9 mouse cellular contexts compared by ENCODE assay signal in the genomic region with DNA sequence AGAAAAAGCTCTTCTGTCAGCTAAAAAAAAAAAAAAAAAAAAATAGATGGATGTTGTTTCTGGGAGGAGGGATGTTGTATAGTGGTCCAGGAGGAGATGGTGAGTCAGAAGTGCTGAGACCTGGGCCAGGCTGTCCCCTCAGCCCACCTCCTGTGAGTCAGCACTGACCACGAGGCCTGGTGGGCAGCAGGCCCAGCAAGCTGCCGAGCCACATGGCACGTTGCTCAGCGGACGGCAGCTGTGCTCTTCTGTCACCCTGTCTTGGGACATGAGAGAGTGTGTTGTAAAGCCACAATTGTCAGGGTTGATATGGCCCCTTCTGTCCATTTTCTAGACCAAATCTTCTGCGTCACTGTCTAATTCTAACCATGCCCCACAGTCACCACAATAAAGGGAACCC.
A peak's percentile ranks its signal among the peaks of the same experiment; 100 is the strongest.
DNase-seq lines count a peak whose midpoint lies in the region; ATAC-seq and TF ChIP-seq lines count a peak whose summit lies in the region.
"Had no signal": no experiment of that assay in that cellular context is flagged by ENCODE, and none has a peak within 500 bp of the region (broad histone marks: within the 10 kb centered on the region; RNA-seq: fewer than 3 reads in every experiment).

No protein-coding gene starts in this region.

- TF ChIP-seq CTCF in lung, adult 2 months (IDR thresholded peaks at IDR 0.05; ENCODE audit: insufficient read depth, low read length) = no peak
- no peak for TF ChIP-seq CTCF in liver, postnatal 0 days (IDR thresholded peaks at IDR 0.05; ENCODE audit: low read depth)

- H3K36me3 ChIP-seq in liver, postnatal 0 days (replicated peaks; ENCODE audit: insufficient read depth, low read length) = no peaks in the 10 kb centered on the region
- H3K36me3 ChIP-seq in forebrain, embryonic 13.5 days (ENCODE audit: poor library complexity, severe bottlenecking) = no peaks in the 10 kb centered on the region
- H3K36me3 ChIP-seq: forebrain, embryonic 15.5 days had no signal

- no peak for TF ChIP-seq POLR2A in lung, adult 2 months (IDR thresholded peaks at IDR 0.05; ENCODE audit: borderline replicate concordance, extremely low read depth, low read depth, low read length)

- no peaks in the 10 kb centered on the region for H3K9me3 ChIP-seq in liver, postnatal 0 days (ENCODE audit: low read length)
- H3K9me3 ChIP-seq in forebrain, embryonic 13.5 days (replicated peaks) = no peaks in the 10 kb centered on the region
- H3K9me3 ChIP-seq: forebrain, embryonic 15.5 days had no signal

- H3K4me2 ChIP-seq in liver, postnatal 0 days (ENCODE audit: low read depth, low read length) = no peak overlapping the region
- no peak overlapping the region for H3K4me2 ChIP-seq in forebrain, embryonic 13.5 days
- H3K4me2 ChIP-seq: forebrain, embryonic 15.5 days had no signal

- DNase-seq in 3T3-L1 (ENCODE audit: low read depth, low spot score) = peak; percentile 90
- DNase-seq in Muller cell, postnatal 12 days (ENCODE audit: inconsistent ontology term) = peak; percentile 90
- peak; percentile 78 for DNase-seq in gastrocnemius, postnatal 10 days
- DNase-seq in lung, adult 2 months = peak; percentile 25
- no peak for DNase-seq in liver, postnatal 0 days
- no peak for DNase-seq in layer of hippocampus, adult 9-10 months (ENCODE audit: low spot score)

- WGBS in lung, adult 2 months = 59% methylated on average over 6 of the region's 6 CpGs
- 70% methylated on average over 6 of the region's 6 CpGs for WGBS in liver, postnatal 0 days (ENCODE audit: insufficient replicate concordance)
- WGBS in forebrain, embryonic 13.5 days = 87% methylated on average over 6 of the region's 6 CpGs

- ATAC-seq in liver, postnatal 0 days = no peak
- no peak for ATAC-seq in forebrain, embryonic 13.5 days
- ATAC-seq: forebrain, embryonic 15.5 days had no signal

- H3K4me3 ChIP-seq in lung, adult 2 months (replicated peaks; ENCODE audit: extremely low read depth, low read depth, low read length) = no peak overlapping the region
- H3K4me3 ChIP-seq in liver, postnatal 0 days (ENCODE audit: low read depth, low read length) = no peak overlapping the region
- H3K4me3 ChIP-seq in forebrain, embryonic 13.5 days = no peak overlapping the region
- H3K4me3 ChIP-seq: forebrain, embryonic 15.5 days had no signal

- no peak for TF ChIP-seq EP300 in liver, postnatal 0 days (IDR thresholded peaks at IDR 0.05; ENCODE audit: low read depth)

- H3K27ac ChIP-seq in liver, postnatal 0 days (ENCODE audit: low read depth) = no peak overlapping the region
- H3K27ac ChIP-seq in forebrain, embryonic 13.5 days = no peak overlapping the region
- H3K27ac ChIP-seq: forebrain, embryonic 15.5 days; kidney, postnatal 0 days had no signal

- no peaks in the 10 kb centered on the region for H3K4me1 ChIP-seq in lung, adult 2 months (ENCODE audit: control insufficient read depth, insufficient read depth, low read length)
- no peaks in the 10 kb centered on the region for H3K4me1 ChIP-seq in liver, postnatal 0 days (ENCODE audit: insufficient read depth)
- H3K4me1 ChIP-seq in forebrain, embryonic 13.5 days = 0 out of 2 replicates have a peak, but pooled peaks cover 3% of the 10 kb centered on the region

- H3K9ac ChIP-seq in liver, postnatal 0 days (replicated peaks) = no peak overlapping the region
- no peak overlapping the region for H3K9ac ChIP-seq in forebrain, embryonic 13.5 days
- H3K9ac ChIP-seq: forebrain, embryonic 15.5 days had no signal

- no peaks in the 10 kb centered on the region for H3K27me3 ChIP-seq in liver, postnatal 0 days (ENCODE audit: insufficient read depth, low read length)
- no peaks in the 10 kb centered on the region for H3K27me3 ChIP-seq in forebrain, embryonic 13.5 days
- H3K27me3 ChIP-seq: forebrain, embryonic 15.5 days had no signal

Comparison
In these comparisons a context has a peak if more than half of its experiments do, and no peak if none do; other contexts are left out.
1. DNase-seq: peak in 3T3-L1 (single experiment), Muller cell, postnatal 12 days (single experiment), gastrocnemius, postnatal 10 days (single experiment) and lung, adult 2 months (single experiment); none in liver, postnatal 0 days (single experiment) and layer of hippocampus, adult 9-10 months (single experiment).